Mouse (Mus musculus) myocyte (in vitro differentiated cells): ENCODE data around the gene Fyb2.

Experiments
- POLR2A ChIP-seq: IDR thresholded peaks from one replicate; pipeline ENCODE4 v1.6.1; 2011; ENCODE audit warnings: low read depth, mild to moderate bottlenecking, control low read depth, moderate library complexity; ENCODE audit not compliant: insufficient read length
- POLR2AphosphoS2 ChIP-seq: IDR thresholded peaks from one replicate; pipeline ENCODE4 v1.6.1; 2011; ENCODE audit warnings: low read depth, control low read depth; ENCODE audit not compliant: insufficient read length

DNA sequence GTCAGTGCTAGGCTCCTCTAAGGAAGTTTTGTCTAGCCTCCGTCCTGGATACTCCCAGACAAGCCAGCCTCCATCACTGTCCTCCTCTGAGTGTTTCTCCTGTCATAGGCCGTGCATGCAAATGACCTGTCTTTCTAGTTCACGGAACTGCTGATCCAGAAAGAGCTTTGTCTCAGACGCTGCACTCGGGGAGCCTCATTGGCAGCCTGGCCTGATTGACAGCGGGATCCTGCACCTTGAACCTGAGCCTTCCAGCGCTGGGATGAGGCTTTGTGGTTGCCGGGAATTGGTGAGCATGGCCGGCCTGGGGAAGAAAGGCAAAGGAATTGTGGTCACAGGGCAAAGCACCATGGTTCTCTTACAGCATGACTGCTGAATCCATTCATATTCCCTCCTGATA, 25.8 kb upstream of the Fyb2 start:
- TF ChIP-seq POLR2A (no peak), POLR2AphosphoS2 (no peak)
